Mouse (Mus musculus): Measurements from ENCODE around the gene Cuedc2.

GRCm38 (mm10) chr19:46318586-46319378, 19.7 kb downstream of the Cuedc2 start:
- TF ChIP-seq CTCF (IDR thresholded peaks at IDR 0.05; ENCODE audit: low read depth) (no peak), EP300 (IDR thresholded peaks at IDR 0.05; ENCODE audit: low read depth) (no peak)

Data from heart, postnatal 0 days (tissue).